ENCODE assay signal across 13 mouse cellular contexts in genomic region chr9:115364919-115365861, GRCm38 (mm10). TPM values are rescaled to one million over a fixed set of nuclear protein-coding genes. Genes with fewer than 3 reads are reported as not detected.
A peak's percentile ranks its signal among the peaks of the same experiment; 100 is the strongest.
DNase-seq lines count a peak whose midpoint lies in the region; ATAC-seq and TF ChIP-seq lines count a peak whose summit lies in the region.
"Had no signal": no experiment of that assay in that cellular context is flagged by ENCODE, and none has a peak within 500 bp of the region (broad histone marks: within the 10 kb centered on the region; RNA-seq: fewer than 3 reads in every experiment).

No protein-coding gene starts in this region.

- no peaks in the 10 kb centered on the region for H3K9me3 ChIP-seq in lung, postnatal 0 days (ENCODE audit: low read length)
- H3K9me3 ChIP-seq in intestine, embryonic 15.5 days, result no peaks in the 10 kb centered on the region
- H3K9me3 ChIP-seq: limb, embryonic 15.5 days had no signal

- ATAC-seq in CD4-positive, CD25-positive, alpha-beta regulatory T cell, adult 4 months, result no peak
- no peak for ATAC-seq in lung, postnatal 0 days
- ATAC-seq in intestine, embryonic 15.5 days, result peak; percentile 87
- ATAC-seq in megakaryocyte progenitor cell, adult 5-6 weeks (replicated peaks; ENCODE audit: poor library complexity), result 0 out of 2 replicates have a peak, but pooled peaks have one; percentile 25

- H3K36me3 ChIP-seq in lung, postnatal 0 days (ENCODE audit: insufficient read depth, low read length), result no peaks in the 10 kb centered on the region
- H3K36me3 ChIP-seq in intestine, embryonic 15.5 days, result no peaks in the 10 kb centered on the region
- H3K36me3 ChIP-seq: limb, embryonic 15.5 days; midbrain, embryonic 12.5 days had no signal

- no peak overlapping the region for H3K4me3 ChIP-seq in lung, postnatal 0 days (ENCODE audit: low read depth, low read length)
- H3K4me3 ChIP-seq in lung, adult 2 months (replicated peaks; ENCODE audit: extremely low read depth, low read depth, low read length), result no peak overlapping the region
- no peak overlapping the region for H3K4me3 ChIP-seq in intestine, embryonic 15.5 days (replicated peaks)
- H3K4me3 ChIP-seq: limb, embryonic 15.5 days; midbrain, embryonic 12.5 days had no signal

- H3K9ac ChIP-seq in lung, postnatal 0 days (replicated peaks; ENCODE audit: low read depth), result no peak overlapping the region
- H3K9ac ChIP-seq in intestine, embryonic 15.5 days, result no peak overlapping the region
- H3K9ac ChIP-seq: limb, embryonic 15.5 days; midbrain, embryonic 12.5 days had no signal

- no peak overlapping the region for H3K27ac ChIP-seq in lung, postnatal 0 days (ENCODE audit: low read length)
- peak overlapping the region; percentile 51 for H3K27ac ChIP-seq in intestine, embryonic 15.5 days
- H3K27ac ChIP-seq: limb, embryonic 15.5 days; midbrain, embryonic 12.5 days had no signal

- TF ChIP-seq CTCF in lung, postnatal 0 days (IDR thresholded peaks at IDR 0.05), result peak; percentile 42
- TF ChIP-seq CTCF in lung, adult 2 months (IDR thresholded peaks at IDR 0.05; ENCODE audit: insufficient read depth, low read length), result no peak

- no peak for TF ChIP-seq POLR2A in lung, adult 2 months (IDR thresholded peaks at IDR 0.05; ENCODE audit: borderline replicate concordance, extremely low read depth, low read depth, low read length)

- WGBS in lung, postnatal 0 days, result 83% methylated on average over 16 of the region's 16 CpGs
- 86% methylated on average over 16 of the region's 16 CpGs for WGBS in lung, adult 2 months
- WGBS in intestine, embryonic 15.5 days, result 77% methylated on average over 16 of the region's 16 CpGs

- H3K4me2 ChIP-seq in lung, postnatal 0 days (replicated peaks; ENCODE audit: low read depth, low read length), result no peak overlapping the region
- H3K4me2 ChIP-seq in intestine, embryonic 15.5 days (replicated peaks), result no peak overlapping the region
- H3K4me2 ChIP-seq: limb, embryonic 15.5 days; midbrain, embryonic 12.5 days had no signal

- TF ChIP-seq EP300 in lung, postnatal 0 days (IDR thresholded peaks at IDR 0.05), result no peak

- no peaks in the 10 kb centered on the region for H3K4me1 ChIP-seq in lung, postnatal 0 days (ENCODE audit: insufficient read depth, low read depth, low read length)
- peaks cover 2% of the 10 kb centered on the region; the same call in 1 of the 2 replicates for H3K4me1 ChIP-seq in lung, adult 2 months (ENCODE audit: control insufficient read depth, insufficient read depth, low read length)
- no peaks in the 10 kb centered on the region for H3K4me1 ChIP-seq in intestine, embryonic 15.5 days (replicated peaks)
- H3K4me1 ChIP-seq: limb, embryonic 15.5 days; midbrain, embryonic 12.5 days had no signal

- peak; percentile 30 for DNase-seq in CD4-positive, CD25-positive, alpha-beta regulatory T cell, adult 2 months (ENCODE audit: low read depth, low spot score)
- DNase-seq in lung, postnatal 0 days (ENCODE audit: low spot score), result no peak
- DNase-seq in lung, adult 2 months, result no peak
- DNase-seq in frontal cortex, postnatal 10 days (ENCODE audit: low spot score in 2 of 2), result no peak
- DNase-seq in layer of hippocampus, adult 9-10 months (ENCODE audit: low spot score), result no peak
- DNase-seq: layer of hippocampus, postnatal 36 days; right cerebral cortex, postnatal 4 days; thymus, postnatal 14 days had no signal

- no peaks in the 10 kb centered on the region for H3K27me3 ChIP-seq in lung, postnatal 0 days (replicated peaks; ENCODE audit: insufficient read depth, low read length)
- no peaks in the 10 kb centered on the region for H3K27me3 ChIP-seq in intestine, embryonic 15.5 days (replicated peaks)
- H3K27me3 ChIP-seq: limb, embryonic 15.5 days; midbrain, embryonic 12.5 days had no signal

RNA-seq across cellular contexts. Expression of gene Stt3b, which starts 55.0 kb away (rescaled TPM):
- 10 to 100 TPM in 1 of 2 experiments, 1 to 10 TPM in 1; 7.3 to 15.2 TPM for polyA plus RNA-seq in CD4-positive, CD25-positive, alpha-beta regulatory T cell, adult 4 months (2017; shearing (Covaris generic))
- 56.6 and 62.3 TPM in 2 replicates for polyA plus RNA-seq in lung, postnatal 0 days (2015; fragmentation: Nextera tagmentation; extraction: Ambion mirVana)
- 50.4 and 61.7 TPM in 2 replicates for polyA plus RNA-seq in lung, adult 2 months (2012; rRNA removed)
- 128 TPM in 2 replicates for polyA plus RNA-seq in intestine, embryonic 15.5 days (2015; fragmentation: Nextera tagmentation; extraction: Ambion mirVana)
- total RNA-seq in megakaryocyte progenitor cell, adult 5-6 weeks (2015), result 154 and 159 TPM in 2 replicates
- 111 and 123 TPM in 2 replicates for total RNA-seq in megakaryocyte progenitor cell, adult 5-6 weeks (2017)

Comparison
In these comparisons a context has a peak if more than half of its experiments do, and no peak if none do; other contexts are left out.
1. ATAC-seq: peak in intestine, embryonic 15.5 days (single experiment) and megakaryocyte progenitor cell, adult 5-6 weeks (single experiment); none in CD4-positive, CD25-positive, alpha-beta regulatory T cell, adult 4 months (single experiment) and lung, postnatal 0 days (single experiment).